ENCODE assay signal across 19 mouse cellular contexts in genomic region chrX:84640446-84640845, GRCm38 (mm10).
"Had no signal": no experiment of that assay in that cellular context is flagged by ENCODE, and none has a peak within 500 bp of the region (broad histone marks: within the 10 kb centered on the region; RNA-seq: fewer than 3 reads in every experiment).

No protein-coding gene starts in this region.

- H3K27me3 ChIP-seq: liver, embryonic 13.5 days; neural tube, embryonic 12.5 days; neural tube, embryonic 15.5 days; stomach, embryonic 15.5 days had no signal

- DNase-seq: kidney, postnatal 25 days; layer of hippocampus, adult 9-11 months; layer of hippocampus, postnatal 36 days; liver, embryonic 13.5 days; lung, adult 2 months; lung, postnatal 14 days; lung, postnatal 4 days; midbrain, embryonic 14.5 days; right cerebral cortex, adult 18-20 months; right cerebral cortex, postnatal 14 days; right cerebral cortex, postnatal 4 days; thymus, postnatal 25 days had no signal

- H3K27ac ChIP-seq: kidney, postnatal 0 days; layer of hippocampus, adult 2 months; left cerebral cortex, adult 2 months; liver, embryonic 13.5 days; neural tube, embryonic 12.5 days; neural tube, embryonic 15.5 days; stomach, embryonic 15.5 days had no signal

- H3K4me3 ChIP-seq: layer of hippocampus, adult 2 months; left cerebral cortex, adult 2 months; liver, embryonic 13.5 days; neural tube, embryonic 12.5 days; neural tube, embryonic 15.5 days; stomach, embryonic 15.5 days had no signal

- H3K9me3 ChIP-seq: liver, embryonic 13.5 days; neural tube, embryonic 12.5 days; neural tube, embryonic 15.5 days; stomach, embryonic 15.5 days had no signal

- H3K36me3 ChIP-seq: liver, embryonic 13.5 days; neural tube, embryonic 12.5 days; neural tube, embryonic 15.5 days; stomach, embryonic 15.5 days had no signal

- H3K9ac ChIP-seq: liver, embryonic 13.5 days; neural tube, embryonic 12.5 days; neural tube, embryonic 15.5 days; stomach, embryonic 15.5 days had no signal

- H3K4me1 ChIP-seq: liver, embryonic 13.5 days; neural tube, embryonic 12.5 days; neural tube, embryonic 15.5 days; stomach, embryonic 15.5 days had no signal

- H3K4me2 ChIP-seq: liver, embryonic 13.5 days; midbrain, embryonic 11.5 days; neural tube, embryonic 12.5 days; neural tube, embryonic 15.5 days; stomach, embryonic 15.5 days had no signal
